Mouse (Mus musculus) ES-E14 (cell line): ENCODE data around the gene Plcl1. TPM values are rescaled to one million over a fixed set of nuclear protein-coding genes. Genes with fewer than 3 reads are reported as not detected.

ENCODE experiments used
- DNase-seq: peaks from one replicate; pipeline ENCODE4 v3.0.0-alpha.2; 2013; ENCODE audit warnings: low read depth, low spot score
- H3K27ac ChIP-seq: 2 replicates; pipeline ENCODE4 v1.5.1; 2012; ENCODE audit warnings: low read depth, mild to moderate bottlenecking, low read length, moderate library complexity, mixed read lengths; ENCODE audit not compliant: poor library complexity, insufficient read depth, severe bottlenecking
- H3K36me3 ChIP-seq: 2 replicates; pipeline ENCODE4 v1.6.1; 2012; ENCODE audit warnings: mild to moderate bottlenecking, low read length, moderate library complexity, mixed read lengths; ENCODE audit not compliant: control insufficient read depth, poor library complexity, insufficient read depth, severe bottlenecking
- H3K4me1 ChIP-seq, 2 experiments: fragments of 150-350 bp in 1 of 2; sonication (generic) in 1 of 2; 2 replicates each; pipeline ENCODE4 v1.6.1; 2012; ENCODE audit warnings: low read length in 2 of 2, mild to moderate bottlenecking in 1 of 2, mixed read lengths in 1 of 2; ENCODE audit not compliant: control insufficient read depth in 2 of 2, insufficient read depth in 2 of 2, poor library complexity in 1 of 2
- H3K4me3 ChIP-seq, 2 experiments: fragments of 150-350 bp in 1 of 2; sonication (generic) in 1 of 2; 2 replicates each; pipeline ENCODE4 v1.5.1; 2012; ENCODE audit warnings: low read length in 2 of 2, low read depth in 1 of 2, mild to moderate bottlenecking in 1 of 2, mixed read lengths in 1 of 2; ENCODE audit not compliant: insufficient read depth in 1 of 2, poor library complexity in 1 of 2, severe bottlenecking in 1 of 2
- H3K9ac ChIP-seq: 2 replicates; pipeline ENCODE4 v1.6.1; 2012; ENCODE audit warnings: low read depth, mild to moderate bottlenecking, low read length, mixed read lengths; ENCODE audit not compliant: poor library complexity, insufficient read depth, severe bottlenecking
- H3K9me3 ChIP-seq: fragments of 150-350 bp; sonication (generic); 2 replicates; pipeline ENCODE4 v1.6.1; 2012; ENCODE audit warnings: low read depth, mild to moderate bottlenecking, low read length; ENCODE audit not compliant: control insufficient read depth, insufficient read depth
- CHD2 ChIP-seq: IDR thresholded peaks from 2 replicates; pipeline ENCODE4 v1.6.1; 2014; ENCODE audit warnings: mild to moderate bottlenecking, low read depth, low read length, inconsistent platforms
- HCFC1 ChIP-seq: IDR thresholded peaks from 2 replicates; pipeline ENCODE4 v1.6.1; 2012; ENCODE audit warnings: low read length, inconsistent platforms, borderline replicate concordance; ENCODE audit not compliant: insufficient read depth
- MAFK ChIP-seq: IDR thresholded peaks from 2 replicates; pipeline ENCODE4 v1.6.1; 2014; ENCODE audit warnings: mild to moderate bottlenecking, low read depth, low read length, inconsistent platforms; ENCODE audit not compliant: insufficient read depth
- ZC3H11A ChIP-seq: IDR thresholded peaks from 2 replicates; pipeline ENCODE4 v1.6.1; 2012; ENCODE audit warnings: low read depth, mild to moderate bottlenecking, inconsistent platforms, low read length, borderline replicate concordance
- ZNF384 ChIP-seq: IDR thresholded peaks from 2 replicates; pipeline ENCODE4 v1.6.1; 2012; ENCODE audit warnings: low read depth, low read length, inconsistent platforms
- in situ Hi-C, 2 experiments: fragments of 600-800 bp; cut with MboI; formaldehyde crosslinking; loops; one replicate each; pipeline ENCODE4 v1.15.1; 2025; ENCODE audit warnings: low sequenced_read_pairs in 2 of 2, inconsistent platforms in 1 of 2; ENCODE audit not compliant: unreplicated experiment in 2 of 2
- total RNA-seq: library from RNA; depleted of rRNA; stranded (reverse); fragments of 300-350 nt; gene quantifications from 2 replicates; pipeline ENCODE4 v1.2.3, GENCODE M21; 2012; rRNA removed

Gene Plcl1
- total RNA-seq, 1 experiment = 0.49 TPM

GRCm38 (mm10) chr1:55763171-55763570 is 357.4 kb downstream of the Plcl1 start:
- Histone ChIP-seq H3K4me3 (no peak overlapping the region), H3K4me1 (no peaks in the 10 kb centered on the region), H3K27ac (no peak overlapping the region), H3K9me3 (no peaks in the 10 kb centered on the region), H3K9ac (no peak overlapping the region), H3K36me3 (no peaks in the 10 kb centered on the region)
- in situ Hi-C loops = no loop called here
- TF ChIP-seq HCFC1 (no peak), MAFK (no peak), CHD2 (no peak), ZC3H11A (no peak), ZNF384 (no peak)
- no peak for DNase-seq

- in situ Hi-C loops = no loop called here
- Histone ChIP-seq H3K4me1 (no peaks in the 10 kb centered on the region), H3K4me3 (no peak overlapping the region), H3K9me3 (no peaks in the 10 kb centered on the region), H3K36me3 (no peaks in the 10 kb centered on the region), H3K27ac (no peak overlapping the region), H3K9ac (no peak overlapping the region)
- TF ChIP-seq ZNF384 = no peak
- DNase-seq = no peak
Measured at GRCm38 (mm10) chr1:55766743-55767142, 361.0 kb downstream of the Plcl1 start.

GRCm38 (mm10) chr1:55770072-55770785 is 364.5 kb downstream of the Plcl1 start:
- no peak for TF ChIP-seq HCFC1
- no peak for TF ChIP-seq CHD2
- no peak for TF ChIP-seq ZNF384
- TF ChIP-seq MAFK = no peak
- no peak for TF ChIP-seq ZC3H11A
- no peaks in the 10 kb centered on the region for H3K36me3 ChIP-seq
- no peak overlapping the region for H3K4me3 ChIP-seq
- DNase-seq = no peak
- H3K9ac ChIP-seq = no peak overlapping the region
- no peak overlapping the region for H3K27ac ChIP-seq
- no peaks in the 10 kb centered on the region for H3K4me1 ChIP-seq
- no peaks in the 10 kb centered on the region for H3K9me3 ChIP-seq
- in situ Hi-C loops = no loop called here

GRCm38 (mm10) chr1:55792817-55793216 is 387.1 kb downstream of the Plcl1 start:
- H3K27ac ChIP-seq = no peak overlapping the region
- in situ Hi-C loops = no loop called here
- DNase-seq = no peak
- no peak overlapping the region for H3K9ac ChIP-seq
- TF ChIP-seq MAFK = no peak
- no peak for TF ChIP-seq CHD2
- TF ChIP-seq HCFC1 = no peak
- TF ChIP-seq ZNF384 = no peak
- no peak for TF ChIP-seq ZC3H11A
- H3K9me3 ChIP-seq = no peaks in the 10 kb centered on the region
- H3K4me1 ChIP-seq = no peaks in the 10 kb centered on the region
- no peak overlapping the region for H3K4me3 ChIP-seq
- H3K36me3 ChIP-seq = no peaks in the 10 kb centered on the region

Other genes with a start within 250 kb of the Plcl1 start
- 0.40 and 0.48 TPM in 2 replicates for gene Rftn2, start 179.1 kb upstream of the Plcl1 start, total RNA-seq
- 9.9 and 10.3 TPM in 2 replicates for gene Mars2, start 168.7 kb upstream of the Plcl1 start, total RNA-seq
- 2.9 and 3.5 TPM in 2 replicates for gene Boll, start 42.5 kb upstream of the Plcl1 start, total RNA-seq